Mouse (Mus musculus): ENCODE results near the gene Vps25. TPM values are rescaled to one million over a fixed set of nuclear protein-coding genes. Genes with fewer than 3 reads are reported as not detected.
A peak's percentile ranks its signal among the peaks of the same experiment; 100 is the strongest.

The Vps25 gene
- total RNA-seq, 2 experiments from 2014 or later, result 40.2 to 53.4 TPM

- intact Hi-C loops (cut with DNase I), result loop anchor here (1.0 kb wide), 1 partner anchor 35 kb away; no protein-coding TSS in a partner anchor
- no peak for DNase-seq
- no peak for TF ChIP-seq CTCF (IDR thresholded peaks at IDR 0.05)
- peak overlapping the region; percentile 92 for H3K27ac ChIP-seq
- peak overlapping the region; percentile 90 for H3K4me3 ChIP-seq
Measured at GRCm38 (mm10) chr11:101247521-101248030, 5.9 kb upstream of the Vps25 start.

GRCm38 (mm10) chr11:101248258-101248994, 5.1 kb upstream of the Vps25 start:
- TF ChIP-seq CTCF (IDR thresholded peaks at IDR 0.05), result peak; percentile 74
- DNase-seq, result peak; percentile 70
- H3K27ac ChIP-seq, result peak overlapping the region; percentile 92
- peak overlapping the region; percentile 90 for H3K4me3 ChIP-seq
- intact Hi-C loops (cut with DNase I), result loop anchor here (1.0 kb wide), 1 partner anchor 36 kb away; no protein-coding TSS in a partner anchor

GRCm38 (mm10) chr11:101251031-101251430, 2.5 kb upstream of the Vps25 start:
- intact Hi-C loops (cut with DNase I), result loop anchor here (5.0 kb wide), 2 partner anchors 51 to 141 kb away; partner anchors contain the start of gene Becn1
- no peak overlapping the region for H3K4me3 ChIP-seq
- no peak for TF ChIP-seq CTCF (IDR thresholded peaks at IDR 0.05)
- DNase-seq, result no peak
- H3K27ac ChIP-seq, result no peak overlapping the region

- DNase-seq, result no peak
- Histone ChIP-seq H3K27ac (peak overlapping the region; percentile 95), H3K4me3 (peak overlapping the region; percentile 90)
- intact Hi-C loops (cut with DNase I), result loop anchor here (5.0 kb wide), 2 partner anchors 49 to 139 kb away; partner anchors contain the start of gene Becn1
- TF ChIP-seq CTCF (IDR thresholded peaks at IDR 0.05), result no peak
Measured at GRCm38 (mm10) chr11:101252941-101253340, 566 bp upstream of the Vps25 start.

- no peak for TF ChIP-seq CTCF (IDR thresholded peaks at IDR 0.05)
- no peak for DNase-seq
- intact Hi-C loops (cut with DNase I), result no loop called here
- no peak overlapping the region for H3K27ac ChIP-seq
- no peak overlapping the region for H3K4me3 ChIP-seq
Measured at GRCm38 (mm10) chr11:101255826-101256775, 2.6 kb downstream of the Vps25 start.

GRCm38 (mm10) chr11:101259261-101259712, 5.8 kb downstream of the Vps25 start:
- Histone ChIP-seq H3K4me3 (no peak overlapping the region), H3K27ac (no peak overlapping the region)
- no peak for DNase-seq
- no peak for TF ChIP-seq CTCF (IDR thresholded peaks at IDR 0.05)
- intact Hi-C loops (cut with DNase I), result no loop called here

- peak; percentile 64 for DNase-seq
- peak within 1 kb of the TSS; percentile 56 for H3K27ac ChIP-seq
- peak within 1 kb of the TSS; percentile 76 for H3K4me3 ChIP-seq
- intact Hi-C loops (cut with DNase I), result no loop called here
- no peak for TF ChIP-seq CTCF (IDR thresholded peaks at IDR 0.05)
Measured at GRCm38 (mm10) chr11:101259948-101260825, 6.7 kb downstream of the Vps25 start, which contains the start of gene Wnk4. Wnk4 (plus strand) TSS chr11:101260567.

GRCm38 (mm10) chr11:101260826-101261380, 7.4 kb downstream of the Vps25 start:
- no peak for DNase-seq
- H3K27ac ChIP-seq, result peak overlapping the region; percentile 56
- no peak for TF ChIP-seq CTCF (IDR thresholded peaks at IDR 0.05)
- intact Hi-C loops (cut with DNase I), result no loop called here
- H3K4me3 ChIP-seq, result peak overlapping the region; percentile 76

- no peak for TF ChIP-seq CTCF (IDR thresholded peaks at IDR 0.05)
- H3K4me3 ChIP-seq, result no peak overlapping the region
- intact Hi-C loops (cut with DNase I), result no loop called here
Measured at GRCm38 (mm10) chr11:101262272-101262967, 8.9 kb downstream of the Vps25 start.

GRCm38 (mm10) chr11:101263138-101263988, 9.9 kb downstream of the Vps25 start:
- DNase-seq, result no peak
- TF ChIP-seq CTCF (IDR thresholded peaks at IDR 0.05), result no peak
- Histone ChIP-seq H3K4me3 (no peak overlapping the region), H3K27ac (no peak overlapping the region)
- intact Hi-C loops (cut with DNase I), result no loop called here

More at GRCm38 (mm10) chr11:101262272-101262967, 8.9 kb downstream of the Vps25 start:
- H3K27ac ChIP-seq, result no peak overlapping the region
- DNase-seq, result no peak

Measured in gastrocnemius, adult 2 months (tissue).